Mouse (Mus musculus) small intestine, adult 2 months (tissue): ENCODE data around the gene Lrrfip1. TPM values are rescaled to one million over a fixed set of nuclear protein-coding genes. Genes with fewer than 3 reads are reported as not detected.

Experiments
- H3K27ac ChIP-seq: fragments of 200-500 bp; 2 replicates; pipeline ENCODE4 v1.5.1; 2012; ENCODE audit warnings: low read depth, low read length, control low read depth, inconsistent platforms; ENCODE audit not compliant: insufficient read depth
- H3K27me3 ChIP-seq: fragments of 200-500 bp; 2 replicates; pipeline ENCODE4 v1.6.1; 2012; ENCODE audit warnings: mild to moderate bottlenecking, moderate library complexity, low read length, inconsistent platforms; ENCODE audit not compliant: control insufficient read depth, insufficient read depth
- H3K36me3 ChIP-seq: fragments of 200-500 bp; 2 replicates; pipeline ENCODE4 v1.6.1; 2012; ENCODE audit warnings: mild to moderate bottlenecking, low read length, control low read depth, inconsistent platforms; ENCODE audit not compliant: control insufficient read depth, insufficient read depth
- H3K4me1 ChIP-seq: fragments of 200-500 bp; 2 replicates; pipeline ENCODE4 v1.6.1; 2012; ENCODE audit warnings: low read length, inconsistent platforms, mixed read lengths; ENCODE audit not compliant: control insufficient read depth, insufficient read depth, insufficient read length
- H3K4me3 ChIP-seq: fragments of 200-500 bp; 2 replicates; pipeline ENCODE4 v1.5.1; 2012; ENCODE audit warnings: low read depth, mild to moderate bottlenecking, control low read depth, inconsistent platforms, low read length, moderate library complexity
- CTCF ChIP-seq: fragments of 200-500 bp; IDR thresholded peaks from 2 replicates; pipeline ENCODE4 v1.5.1; 2012; ENCODE audit warnings: low read depth, mild to moderate bottlenecking, control low read depth, inconsistent platforms, low read length, moderate library complexity, mixed read lengths; ENCODE audit not compliant: insufficient replicate concordance, insufficient read length; ENCODE audit errors: extremely low read depth
- POLR2A ChIP-seq: fragments of 200-500 bp; IDR thresholded peaks from 2 replicates; pipeline ENCODE4 v1.6.1; 2012; ENCODE audit warnings: low read depth, mild to moderate bottlenecking, control low read depth, inconsistent platforms, low read length, moderate library complexity
- WGBS: fragments of 180-500 bp; shearing (Covaris S2); methylation state at CpG from one replicate; pipeline ENCODE4 v1.1.7; 2018; 5-methylcytosine and 5-hydroxymethylcytosine counted together
- polyA plus RNA-seq: library from polyadenylated mRNA; depleted of rRNA; stranded (reverse); fragments of >200 nt; gene quantifications from 2 replicates; pipeline ENCODE4 v1.2.3, GENCODE M21; 2012

The Lrrfip1 gene
- polyA plus RNA-seq, 1 experiment = 9.5 TPM

- H3K4me3 ChIP-seq = no peak overlapping the region
- H3K4me1 ChIP-seq = peaks cover 72% of the 10 kb centered on the region
- no peaks in the 10 kb centered on the region for H3K27me3 ChIP-seq
Observed at GRCm38 (mm10) chr1:91062363-91062762, 63.8 kb downstream of the Lrrfip1 start.

GRCm38 (mm10) chr1:91064053-91064452 is 65.5 kb downstream of the Lrrfip1 start:
- H3K4me3 ChIP-seq = no peak overlapping the region
- H3K27me3 ChIP-seq = no peaks in the 10 kb centered on the region
- 67% methylated on average over 2 of the region's 2 CpGs for WGBS
- peaks cover 5% of the 10 kb centered on the region; the same call in 1 of the 2 replicates for H3K36me3 ChIP-seq
- TF ChIP-seq POLR2A = no peak
- TF ChIP-seq CTCF = no peak
- H3K4me1 ChIP-seq = peaks cover 81% of the 10 kb centered on the region
- H3K27ac ChIP-seq = peak overlapping the region; percentile 55

More at GRCm38 (mm10) chr1:91062363-91062762, 63.8 kb downstream of the Lrrfip1 start:
- no peak for TF ChIP-seq POLR2A
- TF ChIP-seq CTCF = no peak
- 60% methylated on average over 5 of the region's 5 CpGs for WGBS
- Histone ChIP-seq H3K36me3 (no peaks in the 10 kb centered on the region; the same call in 1 of the 2 replicates), H3K27ac (peak overlapping the region; percentile 54; the same call in 1 of the 2 replicates)

- 42% methylated on average over 11 of the region's 11 CpGs for WGBS
- Histone ChIP-seq H3K36me3 (peaks cover 10% of the 10 kb centered on the region), H3K4me1 (peaks cover 80% of the 10 kb centered on the region), H3K27me3 (no peaks in the 10 kb centered on the region), H3K27ac (peak overlapping the region; percentile 55), H3K4me3 (no peak overlapping the region)
- TF ChIP-seq POLR2A (no peak), CTCF (no peak)
Observed at GRCm38 (mm10) chr1:91064903-91065525, 66.5 kb downstream of the Lrrfip1 start.

GRCm38 (mm10) chr1:91066061-91066460 is 67.5 kb downstream of the Lrrfip1 start:
- no peak for TF ChIP-seq POLR2A
- TF ChIP-seq CTCF = no peak
- no peak overlapping the region for H3K4me3 ChIP-seq
- H3K27me3 ChIP-seq = no peaks in the 10 kb centered on the region
- peak overlapping the region; percentile 55 for H3K27ac ChIP-seq
- peaks cover 77% of the 10 kb centered on the region for H3K4me1 ChIP-seq
- H3K36me3 ChIP-seq = peaks cover 18% of the 10 kb centered on the region
- WGBS = 48% methylated on average over 6 of the region's 6 CpGs

GRCm38 (mm10) chr1:91066599-91066998 is 68.1 kb downstream of the Lrrfip1 start:
- WGBS = 39% methylated on average over 2 of the region's 2 CpGs
- Histone ChIP-seq H3K4me1 (peaks cover 71% of the 10 kb centered on the region), H3K4me3 (no peak overlapping the region), H3K27ac (peak overlapping the region; percentile 55; the same call in 1 of the 2 replicates), H3K36me3 (peaks cover 18% of the 10 kb centered on the region), H3K27me3 (no peaks in the 10 kb centered on the region)
- TF ChIP-seq CTCF (no peak), POLR2A (no peak)

DNA sequence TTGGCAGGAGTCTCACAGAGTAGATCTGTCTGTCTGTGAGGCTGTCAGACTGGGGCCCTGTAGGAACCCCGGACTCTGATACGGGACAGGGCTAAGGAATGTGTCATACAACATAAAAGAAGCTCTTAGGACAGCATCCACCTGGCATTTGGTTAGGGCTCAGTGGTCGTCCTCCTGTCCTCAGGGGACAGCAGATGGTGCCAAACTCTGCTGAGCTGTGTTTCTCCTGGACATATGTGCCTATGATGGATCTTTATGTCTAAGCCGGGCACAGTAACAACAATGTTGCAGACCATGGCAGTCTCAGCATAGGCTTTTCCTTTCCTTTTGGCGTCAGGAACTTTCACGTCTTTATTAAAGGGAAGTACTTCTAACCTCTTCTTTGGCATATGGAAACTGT is 69.2 kb downstream of the Lrrfip1 start:
- TF ChIP-seq POLR2A (no peak), CTCF (no peak)
- Histone ChIP-seq H3K36me3 (peaks cover 19% of the 10 kb centered on the region), H3K27ac (0 out of 2 replicates have a peak overlapping the region, but pooled peaks have one; percentile 12), H3K4me1 (peaks cover 62% of the 10 kb centered on the region), H3K27me3 (no peaks in the 10 kb centered on the region), H3K4me3 (no peak overlapping the region)
- 83% methylated on average over 6 of the region's 6 CpGs for WGBS

GRCm38 (mm10) chr1:91069575-91069974 is 71.0 kb downstream of the Lrrfip1 start:
- Histone ChIP-seq H3K4me3 (no peak overlapping the region), H3K27me3 (no peaks in the 10 kb centered on the region), H3K36me3 (peaks cover 23% of the 10 kb centered on the region), H3K4me1 (peaks cover 44% of the 10 kb centered on the region), H3K27ac (no peak overlapping the region)
- TF ChIP-seq POLR2A (no peak), CTCF (no peak)
- 67% methylated on average over 6 of the region's 6 CpGs for WGBS
